Mouse (Mus musculus) spleen, postnatal 4 days (tissue): ENCODE results near the gene Artn.

ENCODE experiments used
- DNase-seq, 2 experiments: peaks; one replicate each; pipeline ENCODE4 v3.0.0; 2022; ENCODE audit warnings: low spot score in 2 of 2

Artn gene

GRCm38 (mm10) chr4:117918762-117919161, 10.8 kb downstream of the Artn start:
- no peak for DNase-seq

DNA sequence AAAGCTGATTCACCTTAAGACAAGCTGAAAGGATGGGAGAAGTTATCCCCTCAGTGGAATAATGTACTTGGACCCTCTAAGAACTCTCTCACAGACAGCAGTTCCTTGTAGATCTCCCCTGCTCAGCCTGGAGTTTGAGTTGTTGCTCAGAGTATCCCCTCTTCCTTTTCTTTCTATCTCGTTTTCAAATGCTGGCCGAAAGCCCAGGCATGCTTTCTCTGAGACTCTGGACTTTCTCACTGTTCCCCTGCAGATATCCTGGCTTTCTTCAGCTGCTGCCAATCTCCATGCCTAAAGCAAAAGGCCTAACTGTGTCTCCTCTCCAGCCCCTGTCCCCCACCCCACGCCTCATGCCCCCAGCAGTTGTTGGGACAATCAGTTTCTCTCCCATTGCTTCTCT, 11.3 kb downstream of the Artn start:
- no peak for DNase-seq

- no peak for DNase-seq
These were observed 11.7 kb downstream of the Artn start for GRCm38 (mm10) chr4:117917847-117918246.

DNA sequence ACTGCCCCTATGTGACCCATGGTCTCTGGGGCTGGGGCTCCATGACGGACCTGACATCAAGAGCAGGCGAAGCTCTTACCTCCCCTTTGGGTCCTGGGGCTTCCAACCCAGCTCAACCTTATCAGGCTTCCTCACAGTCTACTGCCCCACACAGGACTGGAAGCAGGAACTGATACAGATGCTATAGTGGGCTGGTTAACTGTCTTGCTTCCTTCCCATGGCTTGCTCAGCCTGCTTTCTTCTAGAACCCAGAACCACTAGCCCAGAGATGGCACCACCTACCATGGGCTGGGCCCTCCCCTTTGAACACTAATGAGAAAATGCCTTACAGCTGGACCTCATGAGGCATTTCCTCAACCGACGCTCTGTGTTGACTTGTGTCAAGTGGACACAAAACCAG, 12.2 kb downstream of the Artn start:
- DNase-seq = no peak

- no peak for DNase-seq
These were observed 13.2 kb downstream of the Artn start for GRCm38 (mm10) chr4:117916386-117916785.

GRCm38 (mm10) chr4:117915489-117916105, 14.0 kb downstream of the Artn start:
- no peak for DNase-seq

DNA sequence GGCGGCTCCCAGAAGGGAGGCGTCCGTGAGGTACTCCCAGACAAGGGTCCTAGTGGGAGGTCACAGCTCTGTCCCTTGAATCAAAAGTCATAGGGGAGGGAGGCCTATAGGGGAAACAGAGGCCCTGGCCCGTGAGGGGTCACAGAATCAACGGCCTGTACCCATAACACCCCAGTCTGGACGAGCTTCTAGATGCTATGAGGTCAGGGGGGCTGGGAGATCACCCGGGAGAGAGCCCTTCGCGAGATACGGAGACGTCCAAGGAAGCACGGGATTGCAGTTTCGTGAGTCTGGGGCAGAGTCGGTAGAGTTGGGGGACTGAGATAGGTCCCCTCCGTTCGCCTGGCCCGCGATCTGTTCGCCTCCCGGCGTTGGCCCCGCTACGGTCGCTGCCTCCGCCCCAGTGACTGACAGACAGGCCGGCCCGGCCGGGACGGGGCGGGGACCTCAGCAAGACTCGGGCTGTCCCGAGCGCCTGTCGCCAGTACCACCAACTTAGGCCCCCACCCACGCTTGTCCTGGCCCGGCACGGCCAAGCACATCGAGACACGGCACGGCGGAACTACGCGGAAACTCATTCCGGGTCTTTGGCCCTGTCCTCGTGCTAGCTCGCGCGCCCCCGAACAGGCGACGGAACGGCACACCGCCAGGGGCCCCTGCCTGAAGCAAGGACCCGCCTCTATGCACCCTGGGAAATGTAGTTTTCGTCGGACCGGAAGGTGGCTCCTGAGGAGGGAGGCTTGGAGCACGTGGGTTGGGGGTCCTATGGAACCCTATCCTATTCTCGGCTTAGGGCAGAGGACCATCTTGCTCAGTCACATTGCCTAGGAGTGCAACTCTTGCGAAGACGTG, 14.7 kb downstream of the Artn start, which contains the start of gene Ipo13:
TSS of gene Ipo13 (minus strand) at position 409 of the 852 bp plus-strand sequence.
- DNase-seq = peak; percentile 91 to 95

- DNase-seq = peak in 1 of 2 experiments; percentile 22
These were observed 15.5 kb downstream of the Artn start for GRCm38 (mm10) chr4:117914031-117914430.

DNA sequence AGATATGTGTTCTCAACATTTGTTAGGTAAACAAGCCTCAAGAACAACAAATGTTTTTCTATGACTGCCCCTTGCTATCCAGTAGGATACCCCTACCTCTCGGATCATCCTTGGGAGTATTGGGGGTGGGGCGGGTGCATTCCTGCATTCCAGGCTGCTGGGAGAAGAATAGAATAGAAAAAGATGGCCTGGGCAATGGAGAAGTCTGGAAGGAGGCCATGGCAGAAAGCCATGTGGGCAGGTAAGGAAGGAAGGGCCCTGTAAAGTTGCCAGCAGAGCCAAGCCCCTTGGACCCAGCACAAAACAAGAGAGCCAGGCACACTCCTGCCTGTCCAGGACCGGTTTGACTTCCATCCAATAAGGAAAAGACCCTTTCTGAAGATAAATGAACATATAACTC, 16.1 kb downstream of the Artn start:
- DNase-seq = peak in 1 of 2 experiments; percentile 12

GRCm38 (mm10) chr4:117912685-117913273, 16.8 kb downstream of the Artn start:
- no peak for DNase-seq

- peak in 1 of 2 experiments; percentile 11 for DNase-seq
These were observed 17.4 kb downstream of the Artn start for GRCm38 (mm10) chr4:117912131-117912561.

DNA sequence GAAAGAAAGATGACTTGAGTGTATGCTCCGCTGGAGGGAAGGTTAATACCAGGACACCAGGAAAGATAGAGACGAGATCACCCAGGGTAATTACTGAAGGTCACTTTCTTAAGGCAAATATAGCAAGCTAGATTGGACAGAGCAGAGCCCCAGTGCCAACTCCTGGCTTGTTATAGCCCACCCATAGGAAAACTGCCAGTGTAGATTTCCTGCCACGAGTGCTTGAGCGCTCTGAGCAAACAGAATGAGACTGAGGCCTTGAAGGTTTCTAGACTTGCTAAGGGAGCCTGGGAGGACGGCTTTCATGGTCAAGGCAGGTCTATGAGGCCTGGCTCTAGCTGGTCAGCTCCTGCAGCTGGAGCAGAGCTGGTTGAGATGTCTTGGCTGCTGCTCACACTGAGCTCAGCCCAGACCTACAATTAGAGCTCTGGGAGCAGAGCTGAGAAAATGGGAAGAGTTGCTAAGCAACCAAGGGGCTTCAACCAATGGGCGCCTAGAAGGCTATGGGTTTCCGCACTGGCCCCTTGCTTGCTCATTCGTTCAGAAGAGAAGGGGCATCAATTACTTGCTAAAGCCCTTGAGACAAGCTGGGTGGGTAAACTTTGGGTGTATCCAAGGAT, 20.6 kb downstream of the Artn start:
- no peak for DNase-seq

DNA sequence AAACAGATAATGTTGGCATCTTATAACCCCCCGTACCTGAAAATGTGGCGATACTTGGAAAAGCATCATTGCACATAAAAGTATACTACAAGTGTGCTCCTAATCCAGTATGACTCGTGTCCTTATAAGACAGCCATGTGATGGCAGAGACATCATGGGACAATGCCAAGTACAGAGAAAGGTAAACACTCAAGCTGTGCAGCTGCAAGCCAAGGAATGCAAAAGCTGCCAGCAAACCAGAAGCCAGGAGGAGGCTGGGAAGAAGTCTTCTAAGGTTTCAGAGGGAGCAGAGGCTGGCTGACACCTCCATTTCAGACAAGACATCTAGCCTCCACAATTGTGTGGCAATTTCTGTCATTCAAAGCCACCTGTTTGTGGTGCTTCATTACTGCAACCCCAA, 23.4 kb downstream of the Artn start:
- no peak for DNase-seq

- no peak for DNase-seq
These were observed 24.8 kb downstream of the Artn start for GRCm38 (mm10) chr4:117904761-117905160.

- DNase-seq = no peak
These were observed 25.5 kb downstream of the Artn start for GRCm38 (mm10) chr4:117904094-117904493.

GRCm38 (mm10) chr4:117898111-117898510, 31.5 kb downstream of the Artn start:
- DNase-seq = no peak

DNA sequence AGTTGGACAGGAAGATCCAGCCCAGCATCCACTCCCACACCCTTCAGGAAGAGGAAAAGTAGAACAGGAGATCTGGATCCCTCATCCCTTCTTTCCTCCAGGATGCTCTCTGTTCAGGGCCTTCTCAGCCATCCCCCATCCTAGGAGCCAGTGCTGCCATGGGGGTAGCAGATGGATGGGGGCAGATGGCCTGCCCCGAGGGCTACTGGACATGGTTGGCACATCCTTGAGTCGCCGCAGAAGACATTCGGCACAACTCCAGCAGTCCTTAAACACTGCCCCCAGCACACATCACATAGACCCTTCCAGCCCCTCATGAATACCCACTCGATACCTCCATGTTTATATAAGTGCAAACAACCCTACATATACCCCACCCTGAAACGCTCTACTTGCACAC, 33.5 kb downstream of the Artn start:
- DNase-seq = no peak

DNA sequence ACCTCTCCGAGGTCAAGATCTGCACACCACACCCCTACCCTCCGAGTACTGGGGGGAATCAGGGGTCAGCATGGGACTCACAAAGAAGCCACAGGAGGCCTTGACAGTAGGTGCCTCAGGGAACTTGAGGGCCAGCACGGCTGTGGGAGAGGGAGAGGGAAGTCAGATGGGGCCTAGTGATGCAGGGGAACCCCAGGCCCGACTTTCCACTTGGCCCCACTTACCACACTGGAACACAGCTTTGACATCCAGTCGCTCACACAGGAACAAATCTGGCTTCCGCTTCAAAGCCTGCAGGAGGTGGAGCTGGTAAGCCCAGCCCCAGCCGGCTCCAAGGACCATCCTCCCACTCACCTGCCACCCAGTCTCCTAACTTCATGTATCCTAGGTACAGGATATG, 34.2 kb downstream of the Artn start:
- DNase-seq = no peak

GRCm38 (mm10) chr4:117894601-117895000, 35.0 kb downstream of the Artn start:
- DNase-seq = no peak

GRCm38 (mm10) chr4:117893376-117893775, 36.2 kb downstream of the Artn start:
- DNase-seq = peak; percentile 70 to 86

DNA sequence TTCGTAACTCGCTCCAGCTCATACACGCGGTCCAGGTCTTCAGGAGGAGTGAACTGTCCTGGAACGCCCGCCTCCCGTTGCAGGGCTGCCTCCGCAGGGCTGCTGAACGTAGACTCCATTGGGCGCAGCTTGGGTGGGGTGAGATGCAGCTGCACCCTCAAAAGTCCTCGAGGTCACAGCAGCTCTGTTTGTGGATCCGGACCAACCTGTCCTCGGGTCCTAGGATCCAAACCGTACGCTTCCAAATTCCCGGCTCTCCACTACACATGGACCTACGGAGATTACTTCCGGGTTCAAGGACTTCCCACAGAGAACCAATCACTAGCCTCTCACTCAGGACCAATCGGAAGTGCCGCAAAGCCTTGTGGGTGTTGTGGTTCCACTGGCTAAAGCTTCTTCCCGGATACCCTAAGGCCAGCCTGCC, 37.8 kb downstream of the Artn start, which contains the start of gene Dph2:
TSS of gene Dph2 (minus strand) at position 295 of the 424 bp plus-strand sequence.
- peak; percentile 70 to 78 for DNase-seq

DNA sequence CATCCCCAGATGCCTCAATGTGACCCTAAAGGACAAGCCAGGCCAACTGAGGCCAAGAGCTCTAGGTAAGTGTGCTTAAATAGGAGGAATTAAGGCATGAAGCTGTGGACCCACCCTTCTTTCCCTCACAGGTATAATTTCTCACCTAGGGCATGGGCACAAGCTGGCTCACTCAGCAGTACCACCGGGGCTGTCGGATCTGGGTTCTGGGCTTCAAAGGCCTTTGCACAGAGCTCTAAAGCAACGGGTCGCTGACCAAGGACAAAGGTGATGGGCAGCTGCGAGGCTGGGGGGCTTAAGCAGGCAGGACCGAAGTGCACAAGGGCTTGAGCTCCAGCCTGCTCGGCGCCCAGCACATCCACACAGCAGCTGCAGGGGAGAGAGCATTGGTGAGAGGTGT, 38.8 kb downstream of the Artn start:
- no peak for DNase-seq
